In genomic region chr17:63946772-63947171, GRCm38 (mm10) we compare ENCODE assay signal across 27 mouse cellular contexts.
"Had no signal": no experiment of that assay in that cellular context is flagged by ENCODE, and none has a peak within 500 bp of the region (broad histone marks: within the 10 kb centered on the region; RNA-seq: fewer than 3 reads in every experiment).

No protein-coding gene starts in this region.

- H3K9ac ChIP-seq: embryonic facial prominence, embryonic 12.5 days; embryonic facial prominence, embryonic 13.5 days; embryonic facial prominence, embryonic 15.5 days; forebrain, embryonic 12.5 days; forebrain, embryonic 13.5 days; forebrain, postnatal 0 days had no signal

- H3K27me3 ChIP-seq: embryonic facial prominence, embryonic 12.5 days; embryonic facial prominence, embryonic 13.5 days; embryonic facial prominence, embryonic 15.5 days; forebrain, embryonic 12.5 days; forebrain, embryonic 13.5 days had no signal

- H3K4me1 ChIP-seq: embryonic facial prominence, embryonic 10.5 days; embryonic facial prominence, embryonic 12.5 days; embryonic facial prominence, embryonic 13.5 days; embryonic facial prominence, embryonic 15.5 days; forebrain, embryonic 10.5 days; forebrain, embryonic 12.5 days; forebrain, embryonic 13.5 days; heart, embryonic 10.5 days had no signal

- ATAC-seq: forebrain, embryonic 13.5 days; forebrain, embryonic 14.5 days; forebrain, embryonic 16.5 days; forebrain, postnatal 0 days had no signal

- H3K27ac ChIP-seq: embryonic facial prominence, embryonic 10.5 days; embryonic facial prominence, embryonic 12.5 days; embryonic facial prominence, embryonic 13.5 days; embryonic facial prominence, embryonic 15.5 days; forebrain, embryonic 10.5 days; forebrain, embryonic 12.5 days; forebrain, embryonic 13.5 days; gastrocnemius, adult 2 months; heart, adult 2 months; heart, embryonic 10.5 days had no signal

- H3K36me3 ChIP-seq: embryonic facial prominence, embryonic 12.5 days; embryonic facial prominence, embryonic 13.5 days; embryonic facial prominence, embryonic 15.5 days; forebrain, embryonic 10.5 days; forebrain, embryonic 12.5 days had no signal

- DNase-seq: cerebellum, adult 9-11 months; cerebellum, postnatal 10 days; cerebellum, postnatal 14 days; cerebellum, postnatal 25 days; cerebellum, postnatal 36 days; embryo, embryonic 11 days; forebrain, postnatal 0 days; gastrocnemius, adult 2 months; gastrocnemius, postnatal 10 days; gastrocnemius, postnatal 14 days; gastrocnemius, postnatal 25 days; gastrocnemius, postnatal 36 days; heart, adult 11 months; heart, adult 18-20 months; heart, adult 2 months had no signal

- H3K4me3 ChIP-seq: embryonic facial prominence, embryonic 10.5 days; embryonic facial prominence, embryonic 12.5 days; embryonic facial prominence, embryonic 13.5 days; embryonic facial prominence, embryonic 15.5 days; erythroblast, embryonic 14.5 days; forebrain, embryonic 10.5 days; forebrain, embryonic 12.5 days; forebrain, embryonic 13.5 days; gastrocnemius, adult 2 months; heart, adult 2 months; heart, embryonic 10.5 days had no signal

- H3K9me3 ChIP-seq: embryonic facial prominence, embryonic 10.5 days; embryonic facial prominence, embryonic 12.5 days; embryonic facial prominence, embryonic 13.5 days; embryonic facial prominence, embryonic 15.5 days; forebrain, embryonic 10.5 days; forebrain, embryonic 12.5 days; forebrain, embryonic 13.5 days; heart, embryonic 10.5 days had no signal

- H3K4me2 ChIP-seq: embryonic facial prominence, embryonic 12.5 days; embryonic facial prominence, embryonic 13.5 days; embryonic facial prominence, embryonic 15.5 days; forebrain, embryonic 12.5 days; forebrain, embryonic 13.5 days; heart, embryonic 11.5 days had no signal
